Mouse (Mus musculus): ENCODE measurements around the gene Plekhg4.

The Plekhg4 gene

DNA sequence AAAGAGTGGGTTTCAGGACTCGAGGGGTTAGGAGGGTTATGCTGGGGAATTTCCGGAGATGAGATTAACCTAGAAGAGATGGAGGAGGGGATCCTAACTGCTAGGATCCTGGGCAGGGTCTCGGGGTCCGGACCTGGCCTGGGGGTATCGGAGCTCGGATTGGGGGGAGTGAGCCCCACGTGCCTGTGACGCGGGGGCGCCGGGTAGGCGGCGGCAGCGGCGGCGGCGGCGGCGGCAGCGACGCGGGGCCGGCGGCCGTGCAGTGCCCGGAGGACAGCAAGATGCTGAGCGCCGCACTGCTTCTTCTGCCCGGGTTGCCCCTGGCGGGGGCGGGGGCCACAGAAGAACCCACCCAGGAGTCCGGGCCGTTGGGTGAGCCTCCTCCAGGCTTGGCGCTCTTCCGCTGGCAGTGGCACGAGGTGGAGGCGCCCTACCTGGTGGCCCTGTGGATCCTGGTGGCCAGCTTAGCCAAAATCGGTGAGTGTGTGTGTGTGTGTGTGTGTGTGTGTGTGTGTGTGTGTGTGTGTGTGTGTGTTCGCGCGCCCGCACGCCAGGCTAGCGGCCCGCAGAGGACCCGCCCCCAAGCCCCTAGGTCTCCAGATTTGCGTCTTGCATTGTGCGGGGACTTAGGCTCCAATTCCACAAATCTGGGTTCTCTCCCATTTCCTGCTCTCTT is 23.8 kb upstream of the Plekhg4 start:
- in situ Hi-C loops (cut with MboI) = no loop called here

DNA sequence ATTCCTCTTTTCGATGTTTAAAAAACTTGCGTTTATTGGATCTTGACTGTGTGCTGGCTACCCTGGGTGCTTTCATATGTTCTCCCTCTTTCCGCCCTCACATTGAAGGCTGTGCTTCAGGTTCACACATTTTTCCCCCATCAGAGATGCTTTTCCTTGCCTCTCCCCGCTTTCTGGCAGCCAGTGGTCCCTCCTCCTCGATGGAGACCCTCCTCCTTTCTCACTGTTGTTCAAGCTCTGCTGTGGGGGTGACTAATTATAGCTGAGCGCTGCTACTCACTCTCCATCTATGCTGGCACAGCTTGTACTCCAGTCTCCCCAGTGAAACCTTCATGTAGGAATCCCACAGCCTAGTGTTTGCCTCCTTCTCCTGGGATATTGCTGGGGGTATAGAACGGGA is 22.9 kb upstream of the Plekhg4 start:
- in situ Hi-C loops (cut with MboI) = no loop called here

DNA sequence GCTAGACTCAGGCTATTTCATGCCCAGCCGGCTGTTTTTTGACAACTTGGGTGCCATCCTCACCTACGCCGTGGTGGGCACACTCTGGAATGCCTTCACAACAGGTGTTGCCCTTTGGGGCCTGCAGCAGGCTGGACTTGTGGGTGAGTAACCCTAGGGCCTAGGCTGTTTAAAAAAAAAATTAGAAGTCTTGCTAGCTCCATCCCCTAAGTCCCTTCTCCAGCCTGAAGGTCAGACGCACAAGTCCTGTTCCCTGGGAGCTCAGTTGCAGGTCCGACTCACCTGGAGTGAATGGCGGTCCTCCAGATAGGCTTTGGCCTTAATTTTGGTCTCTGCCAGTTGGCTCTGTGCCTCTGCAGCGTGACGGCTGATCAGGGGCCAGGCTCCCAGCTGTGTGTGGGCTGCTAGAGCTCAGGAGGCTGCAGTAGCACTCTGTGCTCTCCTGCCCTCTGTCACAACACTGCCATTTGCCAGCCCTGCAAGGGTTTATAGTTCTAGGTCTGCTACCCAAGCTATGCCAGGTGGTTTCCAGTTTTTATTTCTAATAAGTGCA is 19.4 kb upstream of the Plekhg4 start:
- in situ Hi-C loops (cut with MboI) = no loop called here

DNA sequence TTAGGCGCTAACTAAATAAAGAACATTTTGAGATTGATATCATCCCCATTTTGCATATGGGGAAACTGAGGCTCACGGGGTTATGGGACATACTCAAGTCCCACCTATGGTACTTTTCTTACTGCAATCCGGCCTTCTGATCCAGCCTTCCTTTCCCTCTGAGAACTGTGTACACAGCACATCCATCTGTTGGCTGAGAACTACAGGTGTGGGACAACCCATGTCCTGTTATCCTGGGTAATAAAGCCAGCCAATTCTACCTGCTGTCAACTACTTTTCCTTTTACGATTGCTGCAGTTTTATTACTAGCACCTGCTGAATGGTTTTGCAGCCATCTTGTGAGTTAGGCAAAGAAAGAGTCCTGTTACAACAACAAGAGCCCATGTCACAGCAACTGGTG is 18.5 kb upstream of the Plekhg4 start:
- in situ Hi-C loops (cut with MboI) = no loop called here

DNA sequence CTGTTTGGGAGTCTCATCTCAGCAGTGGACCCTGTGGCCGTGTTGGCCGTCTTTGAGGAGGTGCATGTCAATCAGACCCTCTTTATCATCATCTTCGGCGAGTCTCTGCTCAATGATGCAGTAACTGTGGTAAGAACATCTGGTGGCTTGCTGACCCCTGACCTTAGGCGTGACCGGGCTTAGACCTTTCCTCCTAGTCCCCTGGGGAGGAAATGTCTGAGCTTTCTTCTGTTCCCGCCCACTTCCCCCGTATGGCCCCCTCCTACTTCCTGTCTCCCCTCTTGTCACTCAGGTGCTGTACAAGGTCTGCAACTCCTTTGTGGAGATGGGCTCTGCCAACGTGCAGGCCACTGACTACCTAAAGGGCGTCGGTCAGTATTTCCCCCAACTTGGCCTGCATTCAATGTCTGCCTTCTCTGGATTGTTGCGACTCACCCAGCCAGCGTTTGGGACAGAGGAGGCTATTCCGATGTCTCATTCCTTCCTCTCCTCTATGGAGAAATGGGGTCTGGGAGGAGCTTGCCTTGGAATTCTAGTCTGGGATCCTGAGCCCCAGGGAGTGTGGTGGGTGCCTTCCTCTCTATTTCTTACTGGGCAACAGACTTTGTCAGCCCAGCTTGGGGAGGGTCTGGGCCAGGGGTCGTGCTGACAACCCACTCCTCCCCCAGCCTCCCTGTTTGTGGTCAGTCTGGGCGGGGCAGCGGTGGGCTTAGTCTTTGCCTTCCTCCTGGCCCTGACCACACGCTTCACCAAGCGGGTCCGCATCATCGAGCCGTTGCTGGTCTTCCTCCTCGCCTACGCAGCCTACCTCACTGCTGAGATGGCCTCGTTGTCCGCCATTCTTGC is 17.7 kb upstream of the Plekhg4 start:
- in situ Hi-C loops (cut with MboI) = no loop called here

DNA sequence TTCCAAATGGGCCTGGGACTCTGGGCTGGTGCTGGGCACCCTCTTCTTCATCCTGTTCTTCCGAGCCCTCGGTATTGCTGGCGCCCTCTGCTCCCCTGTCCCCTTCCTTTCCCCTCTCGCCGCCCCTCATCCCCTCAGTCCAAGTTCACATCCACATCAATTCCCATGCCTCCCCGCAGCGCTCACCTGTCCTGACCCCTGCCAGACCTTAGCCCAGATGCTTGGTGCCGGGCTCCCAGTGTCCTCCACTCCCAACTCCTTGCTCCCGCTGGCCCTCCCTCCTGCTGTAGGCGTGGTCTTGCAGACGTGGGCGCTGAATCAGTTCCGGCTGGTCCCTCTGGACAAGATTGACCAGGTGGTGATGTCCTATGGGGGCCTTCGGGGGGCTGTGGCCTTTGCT is 16.4 kb upstream of the Plekhg4 start:
- in situ Hi-C loops (cut with MboI) = no loop called here

DNA sequence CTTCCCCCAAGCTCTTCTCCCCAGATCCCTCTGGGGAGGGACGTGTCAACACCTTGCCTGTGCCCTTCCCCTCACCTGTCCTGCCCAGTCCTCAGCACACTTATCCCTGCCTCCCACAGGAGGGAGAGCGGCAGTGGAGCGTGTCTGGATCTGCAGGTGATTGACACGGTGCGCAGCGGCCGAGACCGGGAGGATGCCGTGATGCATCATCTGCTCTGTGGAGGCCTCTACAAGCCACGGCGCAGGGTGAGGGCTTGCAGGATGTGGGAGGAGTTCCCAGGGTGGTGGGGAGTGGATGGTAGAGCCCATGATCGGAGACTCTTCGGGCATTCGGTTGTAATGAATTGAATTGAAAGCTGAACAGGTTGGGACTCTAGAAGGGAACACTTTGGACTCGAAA is 13.9 kb upstream of the Plekhg4 start:
- in situ Hi-C loops (cut with MboI) = no loop called here

DNA sequence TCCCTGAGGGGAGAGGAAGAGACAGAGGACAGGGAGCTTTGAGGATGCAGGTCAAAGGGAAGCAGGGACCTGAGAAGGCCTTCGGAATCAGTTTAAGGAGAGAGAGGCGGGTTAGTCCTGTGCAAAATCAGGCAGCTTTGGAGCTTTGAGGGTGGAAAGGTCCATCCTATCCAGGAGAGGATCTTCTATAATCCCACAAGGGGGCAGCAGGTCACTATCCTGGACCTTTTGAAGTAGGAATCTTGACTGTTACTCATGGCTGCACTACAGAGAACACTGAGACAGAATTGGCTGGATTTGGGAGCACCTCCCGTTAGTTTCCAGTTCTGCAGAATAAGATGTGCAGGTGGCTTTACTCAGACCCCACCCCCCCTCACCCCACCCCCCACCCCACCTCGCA is 13.4 kb upstream of the Plekhg4 start:
- in situ Hi-C loops (cut with MboI) = no loop called here

DNA sequence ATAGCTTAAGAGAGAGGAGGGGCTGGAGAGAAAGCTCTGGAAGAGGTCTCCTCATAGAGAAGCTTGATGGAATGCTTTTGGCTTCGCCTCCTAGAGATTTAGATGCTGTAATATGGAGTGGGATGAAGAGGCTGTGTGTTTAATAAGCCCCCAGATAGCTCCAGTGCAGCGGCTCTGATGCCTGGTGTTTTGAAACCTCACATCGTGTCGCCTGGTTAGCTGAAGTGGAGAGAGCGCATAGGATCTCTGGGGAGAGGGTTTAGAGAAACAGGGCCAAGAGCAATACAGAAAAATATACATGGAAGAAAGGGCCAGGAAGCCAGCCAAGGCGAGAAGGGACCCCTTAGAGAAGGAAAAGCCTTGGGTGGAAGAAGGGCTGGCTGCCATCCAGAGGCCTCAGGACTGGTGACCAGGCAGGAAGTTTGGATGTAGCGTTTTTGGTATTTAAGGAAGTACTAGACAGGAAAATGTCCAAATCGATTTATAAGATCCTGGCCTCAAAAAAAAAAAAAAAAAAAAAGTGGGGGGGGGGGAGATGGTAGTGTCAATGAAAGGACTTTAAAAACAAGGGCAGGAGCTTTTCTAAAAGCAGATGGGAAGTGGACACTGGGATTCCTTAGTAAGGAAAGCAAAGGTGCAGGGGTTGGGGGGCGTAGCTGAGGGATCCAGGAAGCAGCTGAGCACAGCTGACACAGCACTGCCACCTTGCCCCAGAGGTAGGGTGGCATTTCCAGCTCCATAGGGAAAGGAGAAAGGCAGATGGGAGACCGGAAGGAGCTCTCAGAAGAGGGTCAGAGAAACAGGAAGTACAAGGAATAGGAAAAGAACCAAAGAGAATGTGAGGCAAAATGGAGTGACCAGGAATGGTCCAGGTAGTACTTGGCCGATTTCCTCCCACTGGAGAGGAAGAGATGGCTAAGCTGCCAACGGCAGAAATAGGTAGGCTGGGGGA is 11.0 kb upstream of the Plekhg4 start:
- in situ Hi-C loops (cut with MboI) = no loop called here

DNA sequence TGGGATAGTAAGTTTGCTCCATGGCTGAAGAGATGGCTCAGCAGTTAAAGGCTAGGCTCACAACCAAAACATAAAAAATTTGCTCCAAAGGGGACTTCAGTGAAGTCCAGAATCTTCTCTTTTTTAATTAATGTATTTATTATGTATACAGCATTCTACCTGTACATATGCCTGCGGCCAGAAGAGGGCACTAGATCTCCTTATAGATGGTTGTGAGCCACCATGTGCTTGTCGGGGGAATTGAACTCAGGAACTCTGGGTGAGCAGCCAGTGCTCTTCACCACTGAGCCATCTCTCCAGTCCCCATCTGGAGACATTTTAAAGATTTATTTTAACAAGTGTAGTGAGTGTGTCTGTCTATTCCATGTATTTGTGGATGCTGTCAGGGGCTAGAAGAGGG is 6.0 kb upstream of the Plekhg4 start:
- in situ Hi-C loops (cut with MboI) = no loop called here

DNA sequence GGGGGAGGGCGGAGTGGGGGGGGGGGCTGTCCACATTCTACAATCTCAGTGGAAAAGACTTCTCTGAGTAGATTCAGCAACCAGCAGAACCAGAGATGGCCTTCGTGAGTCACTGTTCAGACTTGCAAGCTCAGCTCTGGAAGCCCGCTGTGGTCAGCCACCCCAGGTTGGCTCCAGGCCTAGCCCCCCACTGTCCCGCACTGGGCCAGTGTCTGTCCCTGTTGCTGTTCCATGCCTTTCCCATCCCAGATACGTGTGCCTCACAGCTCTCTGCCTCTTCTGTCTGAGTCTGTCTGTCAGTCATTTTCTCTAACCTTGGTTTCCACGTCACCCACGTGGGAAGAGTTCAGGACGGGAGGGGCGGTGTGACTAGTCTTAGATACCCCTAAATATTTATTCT is 601 bp upstream of the Plekhg4 start:
- in situ Hi-C loops (cut with MboI) = no loop called here

DNA sequence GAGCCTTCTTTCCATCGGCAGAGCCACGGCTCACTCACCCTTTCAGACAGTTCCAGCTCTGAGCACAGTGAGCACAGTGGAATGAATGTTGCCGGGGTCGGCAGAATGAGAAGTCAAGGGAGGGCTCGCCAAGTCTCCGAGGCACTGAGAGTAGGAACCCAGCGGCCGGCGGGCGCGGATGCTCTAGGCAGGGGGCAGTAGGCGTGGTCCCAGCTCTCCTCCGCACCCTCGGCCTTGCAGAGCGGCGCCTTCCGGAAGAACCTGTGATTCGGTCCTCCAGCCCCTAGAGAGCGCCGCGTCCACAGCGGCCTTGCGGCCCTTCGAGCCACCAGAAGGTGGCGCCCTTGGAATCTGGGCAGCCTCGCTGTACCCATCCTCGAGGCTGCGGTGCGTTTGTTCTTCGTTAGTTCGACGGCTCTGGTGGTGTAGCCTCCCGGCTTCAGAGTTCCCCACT is 1.5 kb downstream of the Plekhg4 start:
- in situ Hi-C loops (cut with MboI) = no loop called here

DNA sequence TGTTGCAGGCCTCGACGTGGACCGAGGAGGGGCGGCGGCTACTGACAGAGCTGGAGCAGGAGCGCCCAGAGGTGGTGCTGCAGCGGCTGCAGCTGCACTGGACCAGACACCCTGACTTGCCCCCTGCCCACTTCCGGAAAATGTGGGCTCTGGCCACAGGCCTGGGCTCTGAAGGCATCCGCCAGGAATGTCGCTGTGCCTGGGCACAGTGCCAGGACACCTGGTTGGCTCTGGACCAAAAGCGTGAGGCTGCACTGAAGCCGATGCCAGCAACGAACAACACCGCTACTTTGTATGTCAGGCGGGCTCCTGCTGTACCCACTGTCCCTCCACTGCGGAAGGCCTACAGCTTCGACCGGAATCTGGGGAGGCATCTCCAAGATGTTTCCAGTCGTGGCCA is 5.6 kb downstream of the Plekhg4 start:
- in situ Hi-C loops (cut with MboI) = no loop called here

DNA sequence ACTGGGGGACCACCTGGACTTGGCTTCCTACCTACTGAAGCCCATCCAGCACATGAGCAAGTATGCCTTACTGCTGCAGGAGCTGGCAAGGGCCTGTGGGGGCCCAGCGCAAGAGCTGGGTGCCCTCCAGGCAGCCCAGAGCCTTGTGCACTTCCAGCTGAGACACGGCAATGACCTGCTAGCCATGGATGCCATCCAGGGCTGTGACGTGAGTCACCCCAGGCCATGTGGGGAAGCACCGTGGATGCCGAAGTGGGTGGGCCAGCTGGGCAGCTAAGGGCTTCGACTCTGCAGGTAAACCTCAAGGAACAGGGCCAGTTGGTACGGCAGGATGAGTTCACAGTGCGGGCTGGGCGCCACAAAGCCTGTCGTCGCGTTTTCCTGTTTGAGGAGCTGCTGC is 7.2 kb downstream of the Plekhg4 start:
- in situ Hi-C loops (cut with MboI) = no loop called here

DNA sequence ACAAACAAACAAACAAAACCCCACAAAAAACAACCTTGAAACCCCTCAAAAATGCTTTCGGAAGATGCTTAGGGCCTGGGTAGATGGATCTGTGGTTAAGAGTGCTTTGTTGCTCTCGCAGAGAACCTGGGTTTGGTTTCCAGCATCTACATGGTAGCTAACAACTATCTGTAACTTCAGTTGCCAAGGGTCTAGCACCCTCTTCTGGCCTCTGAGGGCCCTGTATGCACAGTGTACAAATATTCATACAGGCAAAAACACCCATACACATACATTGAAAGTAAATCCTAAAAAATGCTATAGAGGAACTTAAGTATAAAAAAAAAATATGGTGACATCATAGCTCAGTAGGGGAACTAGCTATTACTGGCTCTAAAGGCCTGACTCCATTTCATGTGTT is 11.0 kb downstream of the Plekhg4 start:
- in situ Hi-C loops (cut with MboI) = no loop called here

DNA sequence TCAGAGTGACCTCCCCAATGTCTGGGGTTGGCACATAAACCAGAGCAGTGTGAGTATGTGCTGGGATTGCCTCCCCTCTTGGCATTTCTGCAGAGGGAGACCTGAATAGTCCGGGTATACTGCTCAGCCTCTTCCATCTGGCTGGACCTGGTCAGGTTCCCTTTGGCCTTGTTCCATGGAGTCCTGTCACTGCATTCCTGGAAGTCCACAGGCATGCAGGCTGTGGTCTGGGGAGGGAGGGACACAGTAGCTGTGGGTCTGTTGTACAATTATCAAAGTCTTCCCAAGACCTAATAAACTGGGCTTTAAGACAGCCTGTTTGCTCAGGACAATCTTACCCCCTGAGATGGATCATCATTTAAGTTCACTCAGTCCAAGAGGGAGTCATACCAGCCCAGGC is 14.1 kb downstream of the Plekhg4 start:
- in situ Hi-C loops (cut with MboI) = no loop called here

DNA sequence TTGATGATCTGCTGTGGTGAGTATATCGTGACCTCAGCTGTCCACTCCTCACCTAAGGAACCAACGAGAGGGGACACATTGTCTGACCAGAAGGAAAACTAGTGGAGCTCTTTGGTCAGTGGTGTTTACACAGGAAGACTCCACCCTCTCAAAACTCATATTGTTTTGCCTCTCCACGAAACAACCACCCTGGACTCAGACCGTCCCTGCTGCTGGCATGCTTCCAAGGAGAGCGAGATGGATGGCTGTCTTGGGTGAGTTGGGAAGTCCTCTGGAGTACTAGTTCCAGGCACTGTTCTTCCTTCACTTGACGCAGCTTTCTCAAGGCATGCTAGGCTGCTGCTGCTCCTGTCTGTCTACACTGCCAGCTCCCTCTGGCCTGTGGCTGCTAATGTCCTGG is 16.0 kb downstream of the Plekhg4 start:
- in situ Hi-C loops (cut with MboI) = no loop called here

DNA sequence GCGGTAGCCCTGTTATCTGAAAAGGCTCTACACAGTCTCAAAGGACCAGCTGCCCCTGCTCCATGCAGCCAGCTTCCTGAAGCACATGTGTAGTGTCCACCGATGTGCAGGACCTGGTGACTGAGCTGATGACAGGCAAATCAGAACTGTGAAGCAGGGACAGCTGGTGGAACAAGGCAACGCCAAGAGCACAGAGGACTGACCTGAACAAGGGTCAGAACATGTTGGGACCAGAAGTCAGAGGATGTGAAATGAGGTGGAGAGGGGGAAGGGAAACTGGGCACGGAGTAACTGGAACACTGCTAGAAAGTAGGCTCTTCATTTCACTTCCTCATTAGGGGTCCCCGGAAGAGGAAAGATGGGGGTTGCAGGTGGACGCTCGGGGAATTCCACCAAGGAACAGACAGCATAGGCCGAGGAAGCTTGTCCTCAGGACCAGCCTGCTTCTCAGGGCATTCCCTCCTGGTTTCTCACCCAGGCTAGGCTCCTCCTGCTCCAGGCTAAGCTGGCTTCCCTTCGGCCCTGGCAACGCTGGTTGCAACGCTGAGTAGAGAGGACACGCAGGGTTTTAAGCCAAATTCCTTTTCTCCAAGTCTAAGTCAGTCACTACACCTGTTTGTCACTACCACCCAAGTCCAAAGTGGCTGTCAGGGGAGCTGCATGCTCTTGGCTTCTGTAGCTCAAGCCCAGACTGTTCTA is 20.2 kb downstream of the Plekhg4 start:
- in situ Hi-C loops (cut with MboI) = no loop called here

DNA sequence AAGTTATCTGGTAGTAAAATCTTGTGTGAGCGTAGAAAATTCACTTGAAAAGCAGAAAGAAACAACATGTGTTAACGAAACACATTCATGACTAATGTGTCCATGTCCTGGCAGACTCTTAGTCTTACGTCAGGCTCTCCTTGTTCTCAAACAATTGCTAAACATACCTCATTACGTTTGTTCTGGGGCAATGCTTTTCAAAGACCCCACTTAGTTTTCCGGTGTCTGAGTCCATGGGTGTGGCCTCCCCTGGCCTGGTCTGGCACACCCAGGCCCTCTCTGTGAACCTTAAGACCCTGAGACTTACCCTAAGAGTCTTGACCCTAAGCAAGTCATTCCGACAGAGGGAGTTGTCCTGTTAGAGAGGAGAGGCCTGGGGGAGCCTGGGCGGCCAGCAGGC is 20.8 kb downstream of the Plekhg4 start:
- in situ Hi-C loops (cut with MboI) = no loop called here

DNA sequence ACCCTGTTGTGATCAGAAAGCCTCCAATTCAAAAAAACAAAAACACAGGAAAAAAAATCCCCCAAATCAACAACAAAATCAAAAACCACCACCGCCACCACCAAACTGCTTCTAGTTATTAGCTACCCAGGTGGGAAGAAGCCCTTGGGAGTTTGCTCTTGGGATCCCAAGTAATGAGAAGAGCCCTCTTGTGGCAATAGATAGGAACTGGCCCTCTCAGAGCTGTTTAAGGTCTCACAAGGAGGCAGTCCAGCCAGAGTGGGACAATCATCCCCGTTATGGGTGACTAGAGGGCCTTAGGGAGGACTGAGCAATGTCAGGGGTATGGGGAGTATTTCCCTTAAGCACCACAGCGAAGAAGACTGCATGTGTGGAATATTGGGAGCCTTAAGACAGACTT is 24.7 kb downstream of the Plekhg4 start:
- in situ Hi-C loops (cut with MboI) = no loop called here

DNA sequence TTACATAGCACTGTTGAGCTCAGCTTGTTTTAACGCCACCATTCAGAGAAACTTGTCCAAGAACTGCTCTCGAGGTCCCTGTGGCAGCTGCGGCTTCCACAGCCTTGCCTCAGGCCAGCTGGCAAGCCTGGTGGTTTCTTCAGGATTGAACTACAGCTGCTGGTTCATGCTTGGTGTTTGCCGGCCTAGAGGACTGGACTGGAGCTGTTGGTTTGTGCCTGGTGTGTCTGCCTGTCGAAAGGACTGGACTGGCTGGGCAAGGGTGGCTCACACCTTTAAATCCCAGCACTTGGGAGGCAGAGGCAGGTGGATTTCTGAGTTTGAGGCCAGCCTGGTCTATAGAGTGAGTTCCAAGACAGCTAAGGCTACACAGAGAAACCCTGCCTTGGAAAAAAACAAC is 26.9 kb downstream of the Plekhg4 start:
- in situ Hi-C loops (cut with MboI) = no loop called here

DNA sequence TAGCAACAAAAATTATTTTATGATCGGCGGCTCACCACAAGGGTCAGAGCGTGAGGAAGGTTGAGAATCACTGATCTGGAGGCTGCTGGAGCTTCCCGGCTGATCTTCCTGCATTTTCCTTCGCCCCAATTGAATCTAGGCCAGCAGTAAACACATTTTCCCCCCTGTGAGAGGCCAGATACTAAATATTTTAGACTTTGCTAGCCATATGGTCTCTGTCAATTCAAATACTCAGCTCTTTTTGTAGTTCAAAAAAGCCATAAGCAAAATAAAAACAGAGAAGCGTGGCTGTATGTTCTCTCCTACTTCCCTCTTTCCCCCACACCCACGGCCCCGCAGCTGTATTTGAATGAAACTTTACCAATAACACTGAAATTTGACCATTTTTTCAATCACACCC is 30.4 kb downstream of the Plekhg4 start:
- in situ Hi-C loops (cut with MboI) = no loop called here
